Mouse (Mus musculus) embryo, embryonic 9.5 days (tissue): ENCODE measurements around the gene Hmx1.

ENCODE experiments used
- DNase-seq: peaks from one replicate; pipeline ENCODE4 v3.0.0-alpha.2; 2017; ENCODE audit errors: extremely low spot score

Hmx1 gene

GRCm38 (mm10) chr5:35388491-35389111 is at the start of gene Hmx1:
TSS of gene Hmx1 (plus strand) at chr5:35389108.
- DNase-seq: peak; percentile 85

- no peak for DNase-seq
Measured at GRCm38 (mm10) chr5:35345084-35345483, 43.8 kb upstream of the Hmx1 start.

GRCm38 (mm10) chr5:35348794-35349193 is 40.1 kb upstream of the Hmx1 start:
- DNase-seq: peak; percentile 64

GRCm38 (mm10) chr5:35357544-35358440 is 31.1 kb upstream of the Hmx1 start:
- DNase-seq: peak; percentile 48

GRCm38 (mm10) chr5:35361570-35362284 is 27.2 kb upstream of the Hmx1 start:
- DNase-seq: peak; percentile 91

- no peak for DNase-seq
Measured at GRCm38 (mm10) chr5:35366241-35367032, 22.5 kb upstream of the Hmx1 start.

GRCm38 (mm10) chr5:35368916-35369315 is 20.0 kb upstream of the Hmx1 start:
- no peak for DNase-seq

GRCm38 (mm10) chr5:35379066-35379465 is 9.8 kb upstream of the Hmx1 start:
- DNase-seq: no peak

GRCm38 (mm10) chr5:35379815-35380214 is 9.1 kb upstream of the Hmx1 start:
- DNase-seq: peak; percentile 32

GRCm38 (mm10) chr5:35387834-35388490 is 946 bp upstream of the Hmx1 start:
- peak; percentile 24 for DNase-seq

- DNase-seq: peak; percentile 17
Measured at GRCm38 (mm10) chr5:35389441-35389840, 533 bp downstream of the Hmx1 start.

- DNase-seq: no peak
Measured at GRCm38 (mm10) chr5:35389915-35390314, 1.0 kb downstream of the Hmx1 start.

- DNase-seq: peak; percentile 20
Measured at GRCm38 (mm10) chr5:35390848-35391655, 2.1 kb downstream of the Hmx1 start.

GRCm38 (mm10) chr5:35391656-35392333 is 2.9 kb downstream of the Hmx1 start:
- DNase-seq: peak; percentile 57

GRCm38 (mm10) chr5:35392334-35392695 is 3.4 kb downstream of the Hmx1 start:
- DNase-seq: no peak

- DNase-seq: peak; percentile 27
Measured at GRCm38 (mm10) chr5:35395566-35396440, 6.9 kb downstream of the Hmx1 start.

- peak; percentile 57 for DNase-seq
Measured at GRCm38 (mm10) chr5:35396976-35397641, 8.2 kb downstream of the Hmx1 start.
